Mouse (Mus musculus): ENCODE measurements around the gene Capn1. TPM values are rescaled to one million over a fixed set of nuclear protein-coding genes. Genes with fewer than 3 reads are reported as not detected.
A peak's percentile ranks its signal among the peaks of the same experiment; 100 is the strongest.

Capn1 gene
- polyA plus RNA-seq, 1 experiment, result 2.5 TPM

DNA sequence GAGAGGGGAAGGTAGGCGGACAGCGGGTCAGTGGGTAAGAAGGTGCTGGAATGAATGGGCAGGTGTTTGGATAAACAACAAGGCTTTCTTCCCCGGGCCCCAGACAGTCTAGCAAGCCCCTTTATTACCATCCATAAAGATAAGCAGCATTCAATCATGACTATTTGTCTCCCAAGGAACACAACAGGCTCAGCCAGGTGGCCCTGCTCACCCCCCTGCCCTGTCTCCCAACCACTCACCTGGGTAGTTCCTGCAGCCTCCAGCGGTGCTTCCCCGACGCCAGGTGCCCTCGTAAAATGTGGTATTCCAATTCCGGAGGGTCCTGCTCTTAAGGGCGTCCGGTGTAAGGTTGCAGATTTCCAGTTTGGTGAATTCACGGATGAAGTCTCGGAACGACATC is 8.7 kb downstream of the Capn1 start:
- Histone ChIP-seq H3K27me3 (ENCODE audit: control insufficient read depth, insufficient read depth, low read length) (no peaks in the 10 kb centered on the region), H3K36me3 (ENCODE audit: control insufficient read depth, insufficient read depth, low read length) (no peaks in the 10 kb centered on the region), H3K4me1 (ENCODE audit: control insufficient read depth, insufficient read depth, low read length) (no peaks in the 10 kb centered on the region; the same call in 1 of the 2 replicates), H3K4me3 (ENCODE audit: control insufficient read depth, low read depth, low read length) (no peak overlapping the region), H3K27ac (ENCODE audit: control insufficient read depth, insufficient read depth, low read depth, low read length) (no peak overlapping the region)
- TF ChIP-seq CTCF (IDR thresholded peaks at IDR 0.05; ENCODE audit: control insufficient read depth, insufficient read depth, insufficient replicate concordance, low read depth, low read length) (no peak), POLR2A (IDR thresholded peaks at IDR 0.05; ENCODE audit: control insufficient read depth, low read depth, low read length) (no peak)

DNA sequence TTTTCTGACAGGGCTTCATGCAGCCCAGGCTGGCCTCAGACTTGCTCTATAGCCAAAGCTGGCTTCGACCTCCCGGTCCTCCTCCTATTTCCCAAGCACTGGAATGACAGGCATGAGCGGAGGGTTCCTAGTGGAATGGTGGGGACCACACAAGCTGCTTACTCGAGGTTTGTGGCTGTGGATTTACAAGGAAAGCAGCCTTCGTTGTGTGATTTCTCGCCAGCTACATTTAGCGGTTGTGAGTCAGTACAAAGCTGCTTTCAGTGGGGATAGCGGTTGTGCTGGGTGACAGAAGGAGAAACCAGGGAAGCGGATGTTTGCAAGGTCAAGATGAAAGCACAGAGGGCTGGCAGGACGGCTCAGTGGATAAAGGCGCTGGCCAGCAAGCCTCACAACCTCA is 10.2 kb downstream of the Capn1 start:
- Histone ChIP-seq H3K4me1 (ENCODE audit: control insufficient read depth, insufficient read depth, low read length) (no peaks in the 10 kb centered on the region), H3K36me3 (ENCODE audit: control insufficient read depth, insufficient read depth, low read length) (no peaks in the 10 kb centered on the region), H3K27me3 (ENCODE audit: control insufficient read depth, insufficient read depth, low read length) (no peaks in the 10 kb centered on the region), H3K27ac (ENCODE audit: control insufficient read depth, insufficient read depth, low read depth, low read length) (no peak overlapping the region), H3K4me3 (ENCODE audit: control insufficient read depth, low read depth, low read length) (no peak overlapping the region)
- TF ChIP-seq CTCF (IDR thresholded peaks at IDR 0.05; ENCODE audit: control insufficient read depth, insufficient read depth, insufficient replicate concordance, low read depth, low read length) (no peak), POLR2A (IDR thresholded peaks at IDR 0.05; ENCODE audit: control insufficient read depth, low read depth, low read length) (no peak)

DNA sequence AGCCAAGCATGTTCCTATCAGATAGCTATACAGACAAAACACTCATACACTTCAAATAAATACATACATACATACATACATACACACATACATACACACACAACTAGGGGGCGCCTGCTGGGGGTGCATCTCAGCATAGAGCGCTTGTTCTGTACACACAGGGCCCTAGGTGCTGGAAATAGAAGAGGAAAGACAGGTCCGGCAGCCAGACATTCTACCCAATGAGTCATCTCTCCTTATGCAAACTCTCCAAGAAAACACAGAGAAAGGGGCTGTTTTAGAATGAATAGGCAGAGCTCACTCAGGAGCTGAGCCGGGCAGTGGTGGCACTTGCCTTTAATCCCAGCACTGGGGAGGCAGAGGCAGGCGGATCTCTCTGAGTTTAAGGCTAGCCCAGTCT is 15.7 kb downstream of the Capn1 start:
- Histone ChIP-seq H3K27ac (ENCODE audit: control insufficient read depth, insufficient read depth, low read depth, low read length) (no peak overlapping the region), H3K4me3 (ENCODE audit: control insufficient read depth, low read depth, low read length) (no peak overlapping the region), H3K27me3 (ENCODE audit: control insufficient read depth, insufficient read depth, low read length) (no peaks in the 10 kb centered on the region), H3K36me3 (ENCODE audit: control insufficient read depth, insufficient read depth, low read length) (no peaks in the 10 kb centered on the region), H3K4me1 (ENCODE audit: control insufficient read depth, insufficient read depth, low read length) (no peaks in the 10 kb centered on the region)
- no peak for TF ChIP-seq POLR2A (IDR thresholded peaks at IDR 0.05; ENCODE audit: control insufficient read depth, low read depth, low read length)
- TF ChIP-seq CTCF (IDR thresholded peaks at IDR 0.05; ENCODE audit: control insufficient read depth, insufficient read depth, insufficient replicate concordance, low read depth, low read length), result no peak

DNA sequence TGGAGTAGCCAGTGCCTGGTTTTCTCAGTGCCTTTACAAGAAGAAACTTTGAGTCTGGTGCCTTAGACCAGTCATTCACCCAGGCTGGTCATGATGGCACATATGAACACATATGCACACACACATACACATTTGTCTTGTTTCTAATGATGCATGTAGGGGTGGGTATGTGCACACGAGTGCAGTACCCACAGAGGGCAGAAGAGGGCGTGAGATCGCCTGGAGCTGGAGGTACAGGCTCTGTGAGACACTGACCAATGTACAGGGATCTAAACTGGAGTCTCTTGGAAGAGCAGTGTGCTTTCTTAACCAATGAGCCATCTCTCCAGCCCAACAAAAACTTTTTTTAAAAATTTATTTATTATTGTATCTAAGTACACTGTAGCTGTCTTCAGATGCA is 17.5 kb downstream of the Capn1 start:
- Histone ChIP-seq H3K27me3 (ENCODE audit: control insufficient read depth, insufficient read depth, low read length) (no peaks in the 10 kb centered on the region), H3K4me1 (ENCODE audit: control insufficient read depth, insufficient read depth, low read length) (no peaks in the 10 kb centered on the region), H3K4me3 (ENCODE audit: control insufficient read depth, low read depth, low read length) (no peak overlapping the region), H3K36me3 (ENCODE audit: control insufficient read depth, insufficient read depth, low read length) (no peaks in the 10 kb centered on the region), H3K27ac (ENCODE audit: control insufficient read depth, insufficient read depth, low read depth, low read length) (no peak overlapping the region)
- TF ChIP-seq POLR2A (IDR thresholded peaks at IDR 0.05; ENCODE audit: control insufficient read depth, low read depth, low read length) (no peak), CTCF (IDR thresholded peaks at IDR 0.05; ENCODE audit: control insufficient read depth, insufficient read depth, insufficient replicate concordance, low read depth, low read length) (peak; percentile 56; the same call in 1 of the 2 replicates)

DNA sequence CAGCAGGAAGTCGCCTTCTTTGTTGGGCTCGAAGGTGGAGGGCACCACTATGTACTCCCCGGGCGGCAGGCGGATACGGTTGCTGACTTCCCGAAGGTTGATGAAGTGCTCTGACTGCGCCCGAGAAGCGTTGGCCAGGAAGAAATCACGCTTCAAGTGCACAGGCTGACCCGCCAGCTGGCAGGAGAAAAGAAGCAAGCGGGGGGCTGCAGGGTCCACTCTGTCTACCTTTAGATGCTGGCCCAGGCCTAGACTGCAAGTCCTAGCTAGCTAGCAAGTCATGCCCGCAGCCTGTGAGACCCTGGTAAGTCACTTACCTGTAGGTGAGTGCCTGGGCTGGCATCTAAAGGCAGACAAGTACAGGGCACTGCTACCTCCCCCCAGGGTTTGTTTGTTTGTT is 21.0 kb downstream of the Capn1 start:
- Histone ChIP-seq H3K36me3 (ENCODE audit: control insufficient read depth, insufficient read depth, low read length) (no peaks in the 10 kb centered on the region), H3K27ac (ENCODE audit: control insufficient read depth, insufficient read depth, low read depth, low read length) (no peak overlapping the region), H3K4me1 (ENCODE audit: control insufficient read depth, insufficient read depth, low read length) (peaks cover 2% of the 10 kb centered on the region), H3K4me3 (ENCODE audit: control insufficient read depth, low read depth, low read length) (no peak overlapping the region), H3K27me3 (ENCODE audit: control insufficient read depth, insufficient read depth, low read length) (no peaks in the 10 kb centered on the region)
- no peak for TF ChIP-seq CTCF (IDR thresholded peaks at IDR 0.05; ENCODE audit: control insufficient read depth, insufficient read depth, insufficient replicate concordance, low read depth, low read length)
- no peak for TF ChIP-seq POLR2A (IDR thresholded peaks at IDR 0.05; ENCODE audit: control insufficient read depth, low read depth, low read length)

DNA sequence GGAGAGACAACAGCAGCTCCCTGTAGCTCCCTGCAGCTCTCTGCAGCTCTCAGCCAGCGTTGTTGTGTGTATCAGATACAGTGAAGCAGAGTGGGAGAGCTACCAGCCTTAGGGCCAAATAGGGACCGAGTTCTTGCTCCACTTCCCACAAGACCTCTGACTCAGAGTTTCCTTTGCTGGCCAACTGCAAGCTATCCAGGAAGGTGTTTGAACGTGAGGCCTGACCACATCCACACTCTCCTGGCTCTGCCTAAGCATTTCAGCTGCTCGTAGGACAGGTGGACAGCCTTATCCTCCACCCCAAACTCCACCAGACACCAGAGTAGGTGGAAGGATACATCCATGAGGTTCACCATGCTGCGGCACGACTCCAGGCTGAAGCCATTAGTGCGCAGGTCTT is 23.7 kb downstream of the Capn1 start:
- no peak overlapping the region for H3K4me3 ChIP-seq (ENCODE audit: control insufficient read depth, low read depth, low read length)

DNA sequence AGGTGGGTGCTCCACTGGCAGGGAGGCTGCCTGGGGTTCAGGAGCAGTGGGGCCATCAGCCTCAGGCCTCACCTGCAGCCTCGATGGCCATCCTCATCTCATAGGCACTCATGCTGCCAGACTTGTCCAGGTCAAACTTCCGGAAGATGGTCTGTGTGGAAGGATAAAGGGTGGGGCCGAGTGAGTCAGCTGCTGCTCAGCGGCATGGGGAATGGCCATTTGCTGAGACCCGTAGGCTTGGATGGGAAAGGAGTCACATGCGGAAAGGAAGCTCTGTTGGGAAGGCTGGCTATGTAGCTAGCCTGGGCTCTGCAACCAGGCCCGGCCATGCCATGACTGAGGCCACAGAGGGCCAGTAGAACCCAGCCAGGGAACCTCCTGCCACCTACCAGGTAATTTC is 24.2 kb downstream of the Capn1 start:
- Histone ChIP-seq H3K4me1 (ENCODE audit: control insufficient read depth, insufficient read depth, low read length) (peaks cover 10% of the 10 kb centered on the region), H3K4me3 (ENCODE audit: control insufficient read depth, low read depth, low read length) (no peak overlapping the region), H3K27ac (ENCODE audit: control insufficient read depth, insufficient read depth, low read depth, low read length) (no peak overlapping the region), H3K36me3 (ENCODE audit: control insufficient read depth, insufficient read depth, low read length) (no peaks in the 10 kb centered on the region), H3K27me3 (ENCODE audit: control insufficient read depth, insufficient read depth, low read length) (no peaks in the 10 kb centered on the region)
- TF ChIP-seq CTCF (IDR thresholded peaks at IDR 0.05; ENCODE audit: control insufficient read depth, insufficient read depth, insufficient replicate concordance, low read depth, low read length) (no peak), POLR2A (IDR thresholded peaks at IDR 0.05; ENCODE audit: control insufficient read depth, low read depth, low read length) (no peak)

More for the DNA sequence above, 23.7 kb downstream of the Capn1 start:
- H3K4me1 ChIP-seq (ENCODE audit: control insufficient read depth, insufficient read depth, low read length), result peaks cover 10% of the 10 kb centered on the region
- no peak for TF ChIP-seq CTCF (IDR thresholded peaks at IDR 0.05; ENCODE audit: control insufficient read depth, insufficient read depth, insufficient replicate concordance, low read depth, low read length)
- TF ChIP-seq POLR2A (IDR thresholded peaks at IDR 0.05; ENCODE audit: control insufficient read depth, low read depth, low read length), result no peak
- H3K27ac ChIP-seq (ENCODE audit: control insufficient read depth, insufficient read depth, low read depth, low read length), result no peak overlapping the region
- no peaks in the 10 kb centered on the region for H3K36me3 ChIP-seq (ENCODE audit: control insufficient read depth, insufficient read depth, low read length)
- no peaks in the 10 kb centered on the region for H3K27me3 ChIP-seq (ENCODE audit: control insufficient read depth, insufficient read depth, low read length)

DNA sequence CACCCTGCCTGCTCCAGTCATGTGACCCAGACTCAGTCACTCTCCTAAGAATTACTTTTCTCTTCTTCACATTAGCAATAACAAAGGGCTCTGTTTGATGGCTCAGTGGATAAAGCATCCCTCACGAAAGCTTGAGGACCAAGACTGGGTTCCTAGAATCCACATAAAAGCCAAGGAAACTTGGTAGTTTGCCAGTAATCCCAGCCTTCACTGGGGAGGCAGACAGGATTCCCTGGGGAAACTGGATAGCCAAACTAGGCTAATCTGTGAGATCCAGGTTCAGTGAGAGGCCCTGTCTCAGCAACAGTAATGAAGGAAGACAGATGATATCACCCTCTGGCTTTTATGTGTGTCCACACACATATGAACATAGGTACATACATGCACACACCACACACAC is 24.8 kb downstream of the Capn1 start:
- Histone ChIP-seq H3K27ac (ENCODE audit: control insufficient read depth, insufficient read depth, low read depth, low read length) (no peak overlapping the region), H3K4me3 (ENCODE audit: control insufficient read depth, low read depth, low read length) (no peak overlapping the region), H3K4me1 (ENCODE audit: control insufficient read depth, insufficient read depth, low read length) (peaks cover 10% of the 10 kb centered on the region), H3K27me3 (ENCODE audit: control insufficient read depth, insufficient read depth, low read length) (no peaks in the 10 kb centered on the region), H3K36me3 (ENCODE audit: control insufficient read depth, insufficient read depth, low read length) (no peaks in the 10 kb centered on the region)
- no peak for TF ChIP-seq POLR2A (IDR thresholded peaks at IDR 0.05; ENCODE audit: control insufficient read depth, low read depth, low read length)

Data from testis, adult 2 months (tissue).